Mouse (Mus musculus) G1E (cell line): ENCODE results near the gene Fyco1.

Source experiments
- CTCF ChIP-seq: IDR thresholded peaks from 2 replicates; pipeline ENCODE4 v1.5.1; 2012; ENCODE audit warnings: low read depth, low read length, inconsistent platforms, mixed read lengths
- GATA1 ChIP-seq: IDR thresholded peaks from 2 replicates; pipeline ENCODE4 v1.6.1; 2012; ENCODE audit warnings: borderline replicate concordance, low read length, inconsistent platforms, mixed read lengths
- GATA2 ChIP-seq: IDR thresholded peaks from 2 replicates; pipeline ENCODE4 v1.6.1; 2012; ENCODE audit warnings: low read depth, low read length, inconsistent platforms, borderline replicate concordance
- POLR2AphosphoS5 ChIP-seq: IDR thresholded peaks from 2 replicates; pipeline ENCODE4 v1.6.1; 2012; ENCODE audit warnings: low read depth, low read length, inconsistent platforms; ENCODE audit not compliant: insufficient replicate concordance
- TAL1 ChIP-seq: conservative IDR thresholded peaks from 2 replicates; pipeline ENCODE4 v1.6.1; 2012; ENCODE audit warnings: low read depth, low read length, inconsistent platforms, mixed read lengths

DNA sequence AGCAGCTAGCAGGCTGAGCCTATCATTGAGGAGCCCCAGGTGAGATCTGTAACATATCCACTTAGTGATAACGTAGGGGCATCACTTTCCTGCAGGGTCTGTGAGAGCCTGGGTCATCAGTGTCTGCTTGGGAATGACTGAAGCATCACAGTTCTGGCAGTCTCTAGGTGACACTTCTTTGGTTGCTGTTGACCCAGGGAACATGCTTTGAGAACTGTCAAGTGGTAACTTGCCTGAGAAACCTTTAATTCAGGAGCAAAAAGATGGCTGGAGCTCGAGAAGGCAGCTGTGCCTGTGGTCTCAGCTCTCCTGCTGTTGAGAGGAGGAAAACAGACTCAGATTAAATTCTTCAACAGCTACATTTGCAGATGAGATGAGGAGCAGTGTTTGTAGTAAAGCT lies 94.4 kb downstream of the Fyco1 start:
- no peak for TF ChIP-seq CTCF
- TF ChIP-seq POLR2AphosphoS5, result no peak
- no peak for TF ChIP-seq GATA1
- no peak for TF ChIP-seq TAL1
- no peak for TF ChIP-seq GATA2
